Mouse (Mus musculus) midbrain, embryonic 14.5 days (tissue): ENCODE data around the gene Rpl10. TPM values are rescaled to one million over a fixed set of nuclear protein-coding genes. Genes with fewer than 3 reads are reported as not detected.

Experiments
- ATAC-seq: fragments of 200-750 bp; cut with Nextera tagmentation; 2 replicates; pipeline ENCODE4 v1.8.0; 2017; ENCODE audit warnings: moderate number of reproducible peaks, moderate library complexity; ENCODE audit not compliant: low FRiP score, low TSS enrichment
- DNase-seq: peaks from one replicate; pipeline ENCODE4 v3.0.0-alpha.2; 2015
- H3K27ac ChIP-seq: fragments of 300-500 bp; sonication (generic); replicated peaks from 2 replicates; pipeline ENCODE4 v1.5.1; 2014; ENCODE audit warnings: mild to moderate bottlenecking, low read depth, low read length, moderate library complexity
- H3K27me3 ChIP-seq: fragments of 300-500 bp; sonication (generic); 2 replicates; pipeline ENCODE4 v1.6.1; 2014; ENCODE audit warnings: low read length, control low read depth, mixed read lengths; ENCODE audit not compliant: control insufficient read depth, insufficient read depth
- H3K36me3 ChIP-seq: fragments of 300-500 bp; sonication (generic); 2 replicates; pipeline ENCODE4 v1.6.1; 2014; ENCODE audit warnings: low read length, control low read depth; ENCODE audit not compliant: control insufficient read depth, insufficient read depth
- H3K4me1 ChIP-seq: fragments of 300-500 bp; sonication (generic); 2 replicates; pipeline ENCODE4 v1.6.1; 2014; ENCODE audit warnings: mild to moderate bottlenecking, antibody characterized with exemption, low read length, control low read depth; ENCODE audit not compliant: control insufficient read depth, insufficient read depth
- H3K4me2 ChIP-seq: fragments of 300-500 bp; sonication (generic); 2 replicates; pipeline ENCODE4 v1.6.1; 2014; ENCODE audit warnings: mild to moderate bottlenecking, low read length, moderate library complexity
- H3K4me3 ChIP-seq: fragments of 300-500 bp; sonication (generic); replicated peaks from 2 replicates; pipeline ENCODE4 v1.5.1; 2014; ENCODE audit warnings: low read depth, low read length
- H3K9ac ChIP-seq: fragments of 300-500 bp; sonication (generic); replicated peaks from 2 replicates; pipeline ENCODE4 v1.6.1; 2014; ENCODE audit warnings: mild to moderate bottlenecking, low read length, moderate library complexity
- H3K9me3 ChIP-seq: fragments of 300-500 bp; sonication (generic); 2 replicates; pipeline ENCODE4 v1.6.1; 2016; ENCODE audit warnings: low read length, control low read depth, mixed read lengths; ENCODE audit not compliant: control insufficient read depth
- WGBS: fragments of 180-500 bp; shearing (Covaris S2); extraction: QIAGEN DNeasy Blood & Tissue Kit; methylation state at CpG from one replicate; pipeline ENCODE4 v1.1.7; 2014; 5-methylcytosine and 5-hydroxymethylcytosine counted together
- polyA plus RNA-seq: library from polyadenylated mRNA; unstranded; fragments of >200 nt; fragmentation: Nextera tagmentation; extraction: Ambion mirVana; gene quantifications from 2 replicates; pipeline ENCODE4 v1.2.1, GENCODE M21; 2014

Rpl10 gene
- polyA plus RNA-seq, 1 experiment from 2014 or later, result 527 TPM

DNA sequence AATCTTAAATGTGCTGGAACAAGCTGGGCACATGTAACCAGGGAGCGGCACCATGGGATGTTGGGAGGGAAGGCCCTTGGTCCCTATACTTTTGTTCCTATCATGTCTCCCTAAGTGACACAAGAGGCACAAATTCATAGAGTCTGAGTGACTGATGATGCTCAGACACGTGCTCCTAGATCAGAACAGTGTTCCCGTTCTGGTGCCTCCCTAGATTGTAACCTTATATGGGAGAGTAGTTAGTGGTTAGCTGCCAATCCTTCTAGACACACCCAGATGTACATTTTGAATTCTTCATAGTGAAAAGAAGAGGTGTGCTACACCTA is 913 bp upstream of the Rpl10 start:
- peaks cover 12% of the 10 kb centered on the region; the same call in 1 of the 2 replicates for H3K36me3 ChIP-seq
- no peaks in the 10 kb centered on the region for H3K9me3 ChIP-seq
- H3K27me3 ChIP-seq, result no peaks in the 10 kb centered on the region
- H3K4me2 ChIP-seq, result peak overlapping the region; percentile 61
- DNase-seq (no peak), ATAC-seq (0 out of 2 replicates have a peak, but pooled peaks have one; percentile 5)
- H3K9ac ChIP-seq, result peak overlapping the region; percentile 54
- peak overlapping the region; percentile 52 for H3K4me3 ChIP-seq
- WGBS, result 33% methylated on average over 3 of the region's 3 CpGs
- H3K4me1 ChIP-seq, result 0 out of 2 replicates have a peak, but pooled peaks cover 2% of the 10 kb centered on the region
- H3K27ac ChIP-seq, result peak overlapping the region; percentile 97

DNA sequence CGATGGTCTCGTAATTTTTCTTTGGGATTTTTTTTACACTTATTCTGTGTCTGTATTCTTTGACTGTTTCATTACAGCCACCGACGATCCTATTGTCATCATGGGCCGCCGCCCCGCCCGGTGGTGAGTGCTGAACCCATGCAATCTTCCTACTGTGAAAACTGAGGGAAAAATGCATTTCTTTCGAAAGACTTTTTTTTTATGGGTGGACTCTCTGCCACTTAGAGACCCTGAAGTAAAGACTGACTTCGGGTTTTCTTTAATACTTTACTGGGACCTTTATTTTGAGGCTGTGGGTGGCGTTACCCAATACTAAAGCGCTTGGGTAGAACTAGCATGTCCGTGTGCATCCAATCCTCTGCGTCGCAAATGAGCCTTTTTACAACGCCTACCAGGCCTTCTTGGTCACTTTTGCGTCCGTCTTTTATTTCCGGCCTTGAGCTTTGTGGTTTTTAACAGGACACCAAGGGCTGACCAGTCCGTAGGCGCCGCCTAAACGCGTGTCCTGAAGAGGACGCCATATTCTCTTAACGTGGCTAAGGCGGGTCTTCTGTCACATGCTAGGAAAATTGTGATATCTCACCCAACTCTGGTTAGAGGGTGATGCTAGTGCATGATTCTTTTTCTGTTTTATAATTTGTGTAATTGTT is 415 bp downstream of the Rpl10 start:
- Histone ChIP-seq H3K9ac (peak overlapping the region; percentile 63), H3K4me2 (peak overlapping the region; percentile 61), H3K27ac (peak overlapping the region; percentile 41; the same call in 1 of the 2 replicates), H3K27me3 (no peaks in the 10 kb centered on the region), H3K36me3 (peaks cover 12% of the 10 kb centered on the region; the same call in 1 of the 2 replicates), H3K4me3 (peak overlapping the region; percentile 52), H3K9me3 (no peaks in the 10 kb centered on the region), H3K4me1 (0 out of 2 replicates have a peak, but pooled peaks cover 2% of the 10 kb centered on the region)
- 22% methylated on average over 27 of the region's 27 CpGs for WGBS
- DNase-seq (peak; percentile 45), ATAC-seq (peak; percentile 6; the same call in 1 of the 2 replicates)

DNA sequence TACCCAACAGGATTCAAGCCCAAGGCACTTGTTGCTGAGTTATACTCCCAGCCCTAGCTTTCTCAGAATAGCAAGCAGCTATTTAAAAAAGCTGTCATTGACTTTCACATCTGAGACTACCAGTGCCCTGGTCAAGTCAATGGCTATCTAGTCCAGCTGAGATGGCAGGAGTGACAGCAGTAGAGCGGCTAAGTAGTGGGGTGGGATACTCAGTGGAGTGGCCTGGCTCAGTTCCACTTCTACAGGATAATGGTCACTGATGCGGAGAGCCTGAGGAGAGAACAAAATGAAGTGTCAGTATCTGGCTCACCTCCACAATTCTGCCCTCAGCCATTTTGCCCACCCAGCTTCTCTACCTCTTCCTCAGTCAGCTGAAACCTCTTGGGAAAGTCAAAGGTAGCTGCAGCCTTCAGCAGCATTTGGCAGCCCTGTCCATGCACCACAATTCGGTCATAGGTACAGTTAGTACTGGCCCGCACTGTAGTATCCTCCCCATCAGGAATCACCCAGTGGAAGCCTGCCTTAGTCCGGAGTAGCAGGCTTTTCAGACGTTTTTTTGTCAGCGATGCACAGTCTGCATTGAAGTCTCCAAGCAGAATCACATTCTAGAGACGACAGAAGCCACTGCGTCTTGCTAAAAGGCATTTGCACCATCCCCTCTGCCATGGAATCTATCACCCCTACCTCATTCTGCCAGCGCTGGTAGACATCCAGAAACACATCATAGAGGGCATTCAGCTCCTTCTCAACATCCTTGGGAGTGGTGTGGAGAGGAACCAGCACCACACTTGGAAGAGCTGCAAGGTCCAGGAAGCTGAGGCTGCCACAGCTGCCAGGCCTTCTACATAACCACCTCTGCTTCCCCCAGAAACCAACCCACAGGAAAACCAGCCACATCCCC is 3.1 kb downstream of the Rpl10 start:
- 39% methylated on average over 10 of the region's 10 CpGs for WGBS
- Histone ChIP-seq H3K4me3 (no peak overlapping the region), H3K27ac (no peak overlapping the region), H3K9me3 (no peaks in the 10 kb centered on the region), H3K4me1 (0 out of 2 replicates have a peak, but pooled peaks cover 2% of the 10 kb centered on the region), H3K36me3 (peaks cover 12% of the 10 kb centered on the region; the same call in 1 of the 2 replicates), H3K4me2 (no peak overlapping the region), H3K27me3 (no peaks in the 10 kb centered on the region), H3K9ac (no peak overlapping the region)
- ATAC-seq (no peak), DNase-seq (no peak)

DNA sequence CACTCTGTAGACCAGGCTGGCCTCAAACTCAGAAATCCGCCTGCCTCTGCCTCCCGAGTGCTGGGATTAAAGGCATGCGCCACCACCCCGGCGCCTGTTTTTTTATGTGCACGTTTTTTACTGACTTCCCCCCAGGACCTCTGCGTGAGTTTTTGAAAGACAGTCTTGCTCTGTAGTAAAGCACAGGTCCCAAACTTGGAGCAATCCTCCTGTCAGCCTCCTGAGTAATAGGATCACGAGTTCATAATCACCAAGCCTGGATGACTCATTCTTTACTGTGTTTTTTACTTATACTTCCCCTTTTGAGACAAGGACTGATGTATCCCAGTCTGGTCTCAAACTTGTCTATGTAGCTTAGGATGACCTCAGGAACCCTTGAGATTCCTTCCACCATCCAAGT is 7.3 kb downstream of the Rpl10 start:
- ATAC-seq, result no peak
- H3K9me3 ChIP-seq, result no peaks in the 10 kb centered on the region
- 66% methylated on average over 8 of the region's 8 CpGs for WGBS

DNA sequence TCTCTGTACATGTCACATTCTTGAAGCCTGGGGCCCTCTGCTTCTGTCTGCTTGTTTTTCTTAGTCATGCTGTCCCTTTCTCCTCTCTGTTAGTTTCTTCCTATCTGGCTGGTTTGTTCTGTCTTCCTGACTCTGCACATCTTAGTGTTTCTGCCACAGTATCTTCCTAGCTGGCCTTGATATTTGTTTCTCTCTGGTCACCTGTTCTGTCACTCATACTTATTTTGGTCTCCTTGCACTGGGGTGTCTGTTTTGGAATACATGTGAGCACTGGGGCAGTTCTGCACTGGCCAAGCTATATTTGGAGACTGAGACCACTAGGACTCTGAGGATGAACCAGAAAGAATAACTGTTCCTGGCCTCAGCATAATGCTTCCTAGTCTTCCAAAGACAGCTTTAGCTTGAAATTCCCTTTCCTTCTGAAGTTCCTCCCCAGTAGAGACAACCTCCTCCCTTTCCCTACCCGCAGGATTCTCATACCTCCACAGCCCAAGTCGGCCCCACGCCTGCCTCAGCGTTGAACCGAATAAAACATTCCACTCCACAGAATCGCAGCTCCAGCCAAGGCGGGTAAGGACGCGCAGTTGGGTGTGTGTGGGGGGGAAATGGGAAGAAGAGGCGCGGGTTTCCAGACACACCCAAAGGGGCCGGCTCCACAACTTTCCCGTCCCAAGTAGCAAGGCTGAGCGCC is 10.6 kb downstream of the Rpl10 start:
- ATAC-seq, result no peak
- H3K9me3 ChIP-seq, result no peaks in the 10 kb centered on the region
- peak overlapping the region; percentile 68 for H3K4me2 ChIP-seq
- H3K9ac ChIP-seq, result peak overlapping the region; percentile 62; the same call in 1 of the 2 replicates
- H3K27me3 ChIP-seq, result no peaks in the 10 kb centered on the region
- H3K27ac ChIP-seq, result no peak overlapping the region
- WGBS, result 18% methylated on average over 14 of the region's 14 CpGs
- peak overlapping the region; percentile 51 for H3K4me3 ChIP-seq
- DNase-seq, result no peak
- H3K36me3 ChIP-seq, result no peaks in the 10 kb centered on the region
- peaks cover 6% of the 10 kb centered on the region; the same call in 1 of the 2 replicates for H3K4me1 ChIP-seq

More for the DNA sequence above, 7.3 kb downstream of the Rpl10 start:
- no peak overlapping the region for H3K4me3 ChIP-seq
- no peak overlapping the region for H3K9ac ChIP-seq
- peaks cover 7% of the 10 kb centered on the region; the same call in 1 of the 2 replicates for H3K36me3 ChIP-seq
- H3K27ac ChIP-seq, result no peak overlapping the region
- no peaks in the 10 kb centered on the region for H3K27me3 ChIP-seq
- no peak for DNase-seq
- no peaks in the 10 kb centered on the region for H3K4me1 ChIP-seq
- no peak overlapping the region for H3K4me2 ChIP-seq

DNA sequence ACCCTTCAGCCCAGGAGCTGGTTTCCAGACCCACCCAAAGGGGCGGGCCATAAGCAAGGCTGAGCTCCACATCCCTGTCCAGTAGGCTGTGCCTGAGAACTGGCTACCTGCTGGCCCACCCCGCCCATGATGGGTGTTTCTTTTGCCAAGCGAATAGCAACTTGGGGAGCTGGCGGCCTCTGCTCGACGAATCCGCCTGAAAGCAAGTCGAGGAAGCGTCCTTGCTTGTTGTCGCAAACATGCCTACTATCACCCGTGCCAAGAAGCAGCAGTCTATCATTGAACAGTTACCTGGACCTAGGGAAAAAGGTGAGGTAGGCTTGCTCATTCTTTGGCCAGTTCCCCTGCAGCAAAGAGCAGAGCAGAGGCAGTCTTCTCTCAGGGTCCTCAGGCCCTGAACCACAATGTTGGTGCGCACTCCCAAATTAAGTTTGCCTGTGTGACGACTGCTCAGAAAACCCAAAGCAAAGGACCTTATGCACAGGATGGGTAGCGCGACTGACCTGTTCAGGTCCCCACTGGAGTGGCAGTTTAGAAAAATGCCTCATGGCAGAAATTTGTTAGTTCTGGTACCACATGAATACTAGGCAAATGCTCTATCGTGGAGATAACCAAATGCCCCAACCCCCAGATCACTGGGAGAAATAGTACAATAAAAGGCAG is 11.3 kb downstream of the Rpl10 start, which contains the start of the genes Taz and Dnase1l1:
TSS of gene Taz (plus strand) at position 181 of the 663 bp plus-strand sequence.
TSS of gene Dnase1l1 (minus strand) at position 606 of the 663 bp plus-strand sequence.
- peak; percentile 47; the same call in 1 of the 2 replicates for ATAC-seq
- peak; percentile 47 for DNase-seq
- 20% methylated on average over 16 of the region's 16 CpGs for WGBS

DNA sequence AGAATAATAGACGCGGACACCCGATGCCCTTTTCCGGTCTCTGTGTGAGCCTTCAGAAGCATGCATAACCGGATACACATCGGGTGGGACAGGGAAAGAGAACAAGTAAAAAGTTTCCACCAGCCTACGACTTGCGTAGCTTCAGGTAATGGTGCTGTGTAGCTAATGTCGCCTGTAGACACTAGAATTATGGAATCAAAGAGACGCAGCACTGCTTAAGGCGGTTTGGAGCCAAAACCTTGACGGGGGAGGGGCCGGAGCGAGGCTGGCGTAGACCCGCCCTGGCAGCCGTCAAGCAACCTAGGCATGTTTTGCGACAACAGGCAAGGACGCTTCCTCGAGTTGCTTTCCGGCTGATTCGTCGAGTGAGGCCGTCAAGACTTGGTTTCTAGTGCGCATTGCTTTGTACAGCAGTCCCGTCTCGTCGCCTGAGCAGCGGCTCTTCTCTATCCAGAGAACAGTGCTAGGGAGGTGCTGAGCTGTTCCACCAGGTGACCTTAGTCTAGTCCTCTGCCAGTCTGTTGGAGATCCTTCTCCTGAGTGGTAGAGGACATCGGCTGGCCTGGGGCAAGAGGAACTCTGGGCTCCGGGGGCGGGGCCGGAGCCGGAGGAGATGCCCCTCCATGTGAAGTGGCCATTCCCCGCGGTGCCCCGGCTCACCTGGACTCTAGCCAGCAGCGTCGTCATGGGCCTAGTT is 11.9 kb downstream of the Rpl10 start:
- DNase-seq, result peak; percentile 92
- Histone ChIP-seq H3K27ac (peak overlapping the region; percentile 84), H3K36me3 (no peaks in the 10 kb centered on the region), H3K9ac (peak overlapping the region; percentile 62), H3K4me3 (peak overlapping the region; percentile 51), H3K4me2 (peak overlapping the region; percentile 68), H3K4me1 (peaks cover 6% of the 10 kb centered on the region; the same call in 1 of the 2 replicates), H3K27me3 (no peaks in the 10 kb centered on the region), H3K9me3 (no peaks in the 10 kb centered on the region)
- peak; percentile 88 for ATAC-seq
- WGBS, result 22% methylated on average over 39 of the region's 39 CpGs

More for the DNA sequence above, 11.3 kb downstream of the Rpl10 start, which contains the start of the genes Taz and Dnase1l1:
- Histone ChIP-seq H3K9ac (peak within 1 kb of the TSS; percentile 62), H3K36me3 (no peaks in the 10 kb centered on the region), H3K4me1 (peaks cover 6% of the 10 kb centered on the region; the same call in 1 of the 2 replicates), H3K27ac (peak within 1 kb of the TSS; percentile 84), H3K4me3 (peak within 1 kb of the TSS; percentile 51), H3K4me2 (peak within 1 kb of the TSS; percentile 68), H3K9me3 (no peaks in the 10 kb centered on the region), H3K27me3 (no peaks in the 10 kb centered on the region)
